Mouse (Mus musculus): ENCODE data around the gene Zfp941. TPM values are rescaled to one million over a fixed set of nuclear protein-coding genes. Genes with fewer than 3 reads are reported as not detected.
"Not testable (repeated sequence)": the region's sequence is repeated elsewhere in the genome, so short reads cannot be mapped to it uniquely, and the experiment has no call there.

Gene Zfp941
- polyA plus RNA-seq, 1 experiment from 2014 or later: 0.59 TPM

GRCm38 (mm10) chr7:140810496-140810895 lies 11.5 kb downstream of the Zfp941 start:
- H3K27me3 ChIP-seq: no peaks in the 10 kb centered on the region
- no peak overlapping the region for H3K9ac ChIP-seq
- WGBS: 88% methylated on average over 6 of the region's 6 CpGs
- H3K4me3 ChIP-seq: no peak overlapping the region
- no peak overlapping the region for H3K27ac ChIP-seq
- H3K4me2 ChIP-seq: no peak overlapping the region
- H3K36me3 ChIP-seq: no peaks in the 10 kb centered on the region
- no peaks in the 10 kb centered on the region for H3K9me3 ChIP-seq
- H3K4me1 ChIP-seq: no peaks in the 10 kb centered on the region
- ATAC-seq (ENCODE audit: borderline replicate concordance, extremely low read depth, low FRiP score, low TSS enrichment): no peak

- 17% methylated on average over 1 of the region's 1 CpGs for WGBS
- no peak for ATAC-seq (ENCODE audit: borderline replicate concordance, extremely low read depth, low FRiP score, low TSS enrichment)
These were observed 16.3 kb downstream of the Zfp941 start for GRCm38 (mm10) chr7:140805704-140806103.

DNA sequence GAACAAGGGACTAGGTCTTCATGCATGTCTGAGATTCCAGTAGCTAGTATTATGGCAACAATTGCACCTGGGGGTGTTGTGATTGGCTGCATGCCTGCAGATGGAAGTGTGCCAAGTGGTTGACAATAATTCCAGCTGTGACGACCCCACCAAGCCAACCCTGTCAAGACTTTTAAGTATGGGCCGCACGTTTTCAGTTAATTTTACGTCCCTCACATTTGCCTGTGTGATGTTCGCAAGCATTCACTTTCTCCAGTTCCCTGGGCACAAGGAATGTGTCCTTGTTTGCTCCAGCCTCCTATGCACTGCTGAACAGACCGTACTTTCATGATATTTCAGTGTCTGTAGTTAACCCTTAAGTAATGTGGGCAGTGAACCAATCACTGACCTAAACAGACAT lies 19.3 kb downstream of the Zfp941 start:
- Histone ChIP-seq H3K36me3 (no peaks in the 10 kb centered on the region), H3K4me3 (no peak overlapping the region), H3K27ac (no peak overlapping the region), H3K9me3 (no peaks in the 10 kb centered on the region), H3K4me2 (no peak overlapping the region), H3K9ac (no peak overlapping the region), H3K27me3 (no peaks in the 10 kb centered on the region), H3K4me1 (no peaks in the 10 kb centered on the region)
- WGBS: 62% methylated on average over 6 of the region's 6 CpGs
- ATAC-seq (ENCODE audit: borderline replicate concordance, extremely low read depth, low FRiP score, low TSS enrichment): no peak

More at GRCm38 (mm10) chr7:140805704-140806103, 16.3 kb downstream of the Zfp941 start:
- Histone ChIP-seq H3K27ac (no peak overlapping the region), H3K4me1 (no peaks in the 10 kb centered on the region), H3K4me3 (no peak overlapping the region), H3K9ac (no peak overlapping the region), H3K9me3 (no peaks in the 10 kb centered on the region), H3K4me2 (no peak overlapping the region), H3K36me3 (no peaks in the 10 kb centered on the region), H3K27me3 (no peaks in the 10 kb centered on the region)

DNA sequence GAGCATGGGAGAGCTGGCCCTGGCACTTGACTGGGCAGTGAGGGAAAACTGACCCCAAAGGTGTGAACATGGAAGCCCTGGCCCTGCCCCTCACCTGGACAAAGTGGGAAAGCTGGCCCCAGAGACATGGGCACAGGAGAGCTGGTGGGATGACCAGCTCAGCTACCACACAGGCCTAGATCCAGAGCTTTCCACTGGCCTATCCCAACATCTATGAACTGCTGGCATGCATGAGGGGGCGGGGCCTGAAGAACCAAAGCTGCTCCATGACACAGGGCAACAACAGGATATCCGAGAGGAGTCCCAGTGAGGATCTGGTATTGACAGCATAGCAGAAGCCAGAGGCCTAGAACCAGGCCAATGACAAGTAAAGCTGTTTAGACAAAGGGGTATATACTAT lies 23.8 kb downstream of the Zfp941 start:
- WGBS: 64% methylated on average over 2 of the region's 2 CpGs
- no peak overlapping the region for H3K4me3 ChIP-seq
- no peaks in the 10 kb centered on the region for H3K4me1 ChIP-seq
- no peaks in the 10 kb centered on the region for H3K9me3 ChIP-seq
- H3K27ac ChIP-seq: no peak overlapping the region
- H3K9ac ChIP-seq: no peak overlapping the region
- H3K4me2 ChIP-seq: no peak overlapping the region
- ATAC-seq (ENCODE audit: borderline replicate concordance, extremely low read depth, low FRiP score, low TSS enrichment): 0 out of 2 replicates have a peak, but pooled peaks have one; percentile 14
- H3K27me3 ChIP-seq: no peaks in the 10 kb centered on the region
- H3K36me3 ChIP-seq: no peaks in the 10 kb centered on the region

- Histone ChIP-seq H3K27ac (no peak overlapping the region), H3K9me3 (no peaks in the 10 kb centered on the region), H3K27me3 (no peaks in the 10 kb centered on the region), H3K9ac (no peak overlapping the region), H3K4me1 (no peaks in the 10 kb centered on the region), H3K36me3 (no peaks in the 10 kb centered on the region), H3K4me3 (no peak overlapping the region), H3K4me2 (no peak overlapping the region)
- 0 out of 2 replicates have a peak, but pooled peaks have one; percentile 39 for ATAC-seq (ENCODE audit: borderline replicate concordance, extremely low read depth, low FRiP score, low TSS enrichment)
- WGBS: 82% methylated on average over 3 of the region's 3 CpGs
These were observed 24.4 kb downstream of the Zfp941 start for GRCm38 (mm10) chr7:140797619-140798018.

GRCm38 (mm10) chr7:140793541-140793940 lies 28.4 kb downstream of the Zfp941 start:
- ATAC-seq (ENCODE audit: borderline replicate concordance, extremely low read depth, low FRiP score, low TSS enrichment): no peak
- Histone ChIP-seq H3K4me1 (no peaks in the 10 kb centered on the region), H3K4me2 (no peak overlapping the region), H3K27ac (no peak overlapping the region), H3K36me3 (no peaks in the 10 kb centered on the region), H3K27me3 (no peaks in the 10 kb centered on the region), H3K9me3 (no peaks in the 10 kb centered on the region), H3K4me3 (no peak overlapping the region), H3K9ac (no peak overlapping the region)
- 35% methylated on average over 4 of the region's 4 CpGs for WGBS

- Histone ChIP-seq H3K27ac (no peak overlapping the region), H3K4me3 (no peak overlapping the region), H3K9ac (no peak overlapping the region), H3K4me1 (no peaks in the 10 kb centered on the region), H3K27me3 (no peaks in the 10 kb centered on the region), H3K36me3 (no peaks in the 10 kb centered on the region), H3K4me2 (no peak overlapping the region), H3K9me3 (no peaks in the 10 kb centered on the region)
- 84% methylated on average over 7 of the region's 7 CpGs for WGBS
- no peak for ATAC-seq (ENCODE audit: borderline replicate concordance, extremely low read depth, low FRiP score, low TSS enrichment)
These were observed 33.9 kb downstream of the Zfp941 start for GRCm38 (mm10) chr7:140788053-140788435.

DNA sequence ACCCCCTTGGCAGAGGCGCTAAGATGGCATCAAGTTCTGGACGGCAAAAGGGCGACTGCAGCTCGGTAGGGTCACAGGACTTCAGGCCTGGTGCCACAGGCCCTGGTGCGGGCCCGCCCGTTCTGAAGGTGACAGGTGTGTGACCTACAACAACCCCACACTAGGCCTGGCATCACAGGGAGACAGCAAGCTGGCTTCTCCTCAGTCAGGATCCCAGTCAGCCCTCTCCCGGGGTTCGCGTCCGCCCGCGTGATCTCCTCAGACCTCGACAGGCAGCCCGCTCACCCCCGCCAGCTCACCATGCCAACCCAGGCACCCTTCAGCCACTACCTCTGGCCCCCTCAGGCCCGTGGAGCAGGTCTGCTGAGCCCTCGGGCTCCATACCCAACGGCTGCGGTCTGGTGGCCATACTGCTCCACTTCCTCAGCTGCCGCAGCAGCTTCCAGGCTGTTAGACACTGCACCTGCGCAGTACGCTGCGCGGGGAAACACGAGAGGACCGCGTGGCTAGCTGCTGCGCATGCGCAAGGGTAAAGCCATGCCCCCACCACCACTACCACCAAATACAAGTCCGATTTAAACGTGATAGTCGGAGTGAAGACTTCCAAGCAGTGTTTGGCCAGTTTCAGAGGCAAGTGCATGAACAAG lies 34.4 kb downstream of the Zfp941 start, which contains the start of gene Syce1:
Syce1 (minus strand) TSS at position 447 of the 647 bp plus-strand sequence.
- Histone ChIP-seq H3K4me2 (no peak within 1 kb of the TSS), H3K4me1 (no peaks in the 10 kb centered on the region), H3K9ac (no peak within 1 kb of the TSS), H3K4me3 (no peak within 1 kb of the TSS), H3K36me3 (no peaks in the 10 kb centered on the region), H3K27ac (no peak within 1 kb of the TSS), H3K27me3 (no peaks in the 10 kb centered on the region), H3K9me3 (no peaks in the 10 kb centered on the region)
- WGBS: 75% methylated on average over 33 of the region's 33 CpGs
- ATAC-seq (ENCODE audit: borderline replicate concordance, extremely low read depth, low FRiP score, low TSS enrichment): no peak

- 74% methylated on average over 4 of the region's 4 CpGs for WGBS
These were observed 41.4 kb downstream of the Zfp941 start for GRCm38 (mm10) chr7:140780548-140780947.

DNA sequence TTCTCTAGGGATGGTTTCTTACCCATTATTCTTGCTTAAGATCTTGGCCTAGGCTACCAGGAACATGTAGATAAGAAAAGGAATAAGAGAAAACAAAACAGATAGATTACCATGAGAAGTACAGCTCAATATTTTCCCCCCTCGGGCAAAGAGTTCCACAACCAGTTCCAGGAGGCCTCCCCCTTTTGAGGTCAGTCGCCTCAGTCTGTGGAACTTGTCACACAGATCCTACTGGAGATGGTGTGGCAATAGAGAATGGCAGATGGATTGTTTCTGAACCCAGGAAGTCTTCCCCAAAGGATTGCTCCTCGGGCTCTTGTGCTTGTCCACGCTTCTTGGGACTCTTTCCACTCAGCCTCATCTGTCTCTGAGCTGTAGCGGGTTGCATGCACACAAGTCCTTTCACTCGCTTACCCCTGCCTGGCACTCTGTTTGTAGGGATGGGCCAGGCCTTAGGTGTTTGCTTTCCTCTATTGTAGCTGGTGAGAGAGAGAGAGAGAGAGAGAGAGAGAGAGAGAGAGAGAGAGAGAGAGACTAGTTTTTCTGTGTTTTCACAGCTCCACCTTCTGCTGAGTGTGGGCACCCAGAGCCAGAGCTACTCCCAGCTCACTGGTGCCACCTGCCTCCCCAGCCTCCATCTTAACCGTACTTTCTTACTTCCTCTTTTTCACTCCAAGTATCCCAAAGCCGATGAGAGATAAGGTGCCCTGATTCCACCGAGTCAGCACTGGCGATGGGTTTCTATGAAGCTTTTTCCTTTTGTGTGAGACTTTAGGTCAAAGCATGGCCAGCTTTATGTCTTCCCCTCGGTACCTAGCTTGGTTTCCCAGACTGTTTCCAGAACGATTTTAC lies 55.9 kb downstream of the Zfp941 start:
- H3K9me3 ChIP-seq: no peaks in the 10 kb centered on the region
- H3K36me3 ChIP-seq: no peaks in the 10 kb centered on the region
- H3K4me2 ChIP-seq: no peak overlapping the region
- no peak overlapping the region for H3K9ac ChIP-seq
- H3K4me1 ChIP-seq: no peaks in the 10 kb centered on the region
- H3K4me3 ChIP-seq: no peak overlapping the region
- 71% methylated on average over 12 of the region's 12 CpGs for WGBS
- ATAC-seq (ENCODE audit: borderline replicate concordance, extremely low read depth, low FRiP score, low TSS enrichment): no peak
- H3K27ac ChIP-seq: no peak overlapping the region
- H3K27me3 ChIP-seq: no peaks in the 10 kb centered on the region

More at GRCm38 (mm10) chr7:140780548-140780947, 41.4 kb downstream of the Zfp941 start:
- Histone ChIP-seq H3K4me3 (no peak overlapping the region), H3K27me3 (no peaks in the 10 kb centered on the region), H3K4me1 (no peaks in the 10 kb centered on the region), H3K27ac (no peak overlapping the region), H3K9ac (no peak overlapping the region), H3K4me2 (no peak overlapping the region), H3K36me3 (no peaks in the 10 kb centered on the region), H3K9me3 (no peaks in the 10 kb centered on the region)
- no peak for ATAC-seq (ENCODE audit: borderline replicate concordance, extremely low read depth, low FRiP score, low TSS enrichment)

DNA sequence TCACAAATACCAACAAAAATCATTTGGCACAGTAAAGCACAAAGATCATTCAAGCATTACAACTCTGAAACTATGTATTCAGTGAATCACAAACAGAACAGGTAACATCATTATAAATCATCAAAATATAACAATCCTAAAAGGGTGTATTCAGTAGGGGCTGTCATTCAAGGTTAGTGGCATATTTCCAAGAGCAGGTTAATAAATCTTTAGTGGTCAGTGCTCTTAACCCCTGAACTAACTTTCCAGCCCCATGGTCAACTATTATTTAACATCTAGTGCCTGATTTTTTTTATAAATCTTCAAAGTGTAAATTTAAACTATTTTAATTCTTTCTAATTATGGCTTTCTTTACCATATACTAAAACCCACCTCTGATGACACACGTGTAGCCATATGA lies 56.6 kb downstream of the Zfp941 start:
- not testable (repeated sequence) for H3K9ac ChIP-seq; H3K9me3 ChIP-seq; H3K4me3 ChIP-seq; ATAC-seq (ENCODE audit: borderline replicate concordance, extremely low read depth, low FRiP score, low TSS enrichment); H3K27ac ChIP-seq; H3K36me3 ChIP-seq; H3K27me3 ChIP-seq; H3K4me1 ChIP-seq; H3K4me2 ChIP-seq
- WGBS: 67% methylated on average over 1 of the region's 1 CpGs

GRCm38 (mm10) chr7:140763447-140764020 lies 58.4 kb downstream of the Zfp941 start, which contains the start of gene Cyp2e1:
Gene Cyp2e1 (plus strand): TSS chr7:140763739.
- Histone ChIP-seq H3K36me3 (no peaks in the 10 kb centered on the region), H3K9ac (no peak within 1 kb of the TSS), H3K27me3 (no peaks in the 10 kb centered on the region), H3K4me2 (no peak within 1 kb of the TSS), H3K4me1 (no peaks in the 10 kb centered on the region), H3K27ac (no peak within 1 kb of the TSS), H3K9me3 (no peaks in the 10 kb centered on the region), H3K4me3 (no peak within 1 kb of the TSS)
- no peak for ATAC-seq (ENCODE audit: borderline replicate concordance, extremely low read depth, low FRiP score, low TSS enrichment)
- WGBS: 83% methylated on average over 7 of the region's 7 CpGs

Measured in lung, embryonic 15.5 days (tissue).